Mouse (Mus musculus): Measurements from ENCODE around the gene Slc41a3. TPM values are rescaled to one million over a fixed set of nuclear protein-coding genes. Genes with fewer than 3 reads are reported as not detected.

The Slc41a3 gene
- polyA plus RNA-seq, 1 experiment from 2014 or later, result 4.7 TPM

DNA sequence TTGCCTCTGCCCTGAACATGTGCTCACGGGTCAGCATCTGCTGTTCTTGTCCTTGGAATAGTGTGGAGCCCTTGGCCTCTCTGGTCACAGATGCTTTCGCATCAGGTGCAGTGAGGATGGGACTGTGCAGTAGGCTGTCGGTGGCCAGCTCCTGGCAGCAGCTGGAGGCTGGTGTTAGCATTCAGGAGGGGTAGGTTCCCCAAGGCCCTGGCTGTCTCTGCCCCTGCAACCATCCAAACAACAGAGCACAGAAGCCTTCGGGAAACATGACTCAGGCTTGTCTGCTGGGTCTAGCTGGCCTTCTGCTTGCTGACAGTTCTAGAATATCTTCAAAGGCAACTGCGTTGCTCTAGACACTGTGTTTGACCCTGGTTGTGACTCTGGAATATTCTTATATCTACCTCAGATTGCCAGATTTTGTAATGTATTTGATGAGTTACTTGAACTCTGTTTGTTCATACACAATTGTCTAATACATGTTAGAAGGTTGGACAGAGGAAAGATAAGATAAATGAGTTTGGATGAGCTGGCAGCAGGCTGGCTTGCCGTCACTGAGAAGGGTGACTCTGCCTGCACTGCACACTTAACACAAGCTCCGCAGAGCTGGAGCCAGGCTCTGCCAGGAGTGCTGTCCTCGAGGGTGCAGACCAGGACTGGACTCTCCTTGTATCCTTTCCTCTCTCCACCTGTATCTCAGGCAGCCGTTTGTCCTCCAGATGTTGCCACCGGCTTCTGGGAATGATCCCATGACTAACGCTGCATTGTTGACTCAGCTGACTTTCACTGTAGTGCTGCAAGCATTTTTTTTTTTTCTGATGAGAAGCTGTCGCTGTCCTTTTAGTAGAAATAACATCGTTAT, 38.9 kb upstream of the Slc41a3 start:
- Histone ChIP-seq H3K4me3 (replicated peaks; ENCODE audit: low read depth, low read length) (no peak overlapping the region), H3K4me2 (ENCODE audit: low read length) (no peak overlapping the region), H3K36me3 (ENCODE audit: control insufficient read depth, insufficient read depth, low read length) (no peaks in the 10 kb centered on the region), H3K27me3 (ENCODE audit: control insufficient read depth, insufficient read depth, low read length) (no peaks in the 10 kb centered on the region), H3K9ac (replicated peaks; ENCODE audit: low read length) (no peak overlapping the region), H3K27ac (replicated peaks; ENCODE audit: low read depth, low read length) (no peak overlapping the region), H3K4me1 (ENCODE audit: control insufficient read depth, insufficient read depth, low read length) (peaks cover 19% of the 10 kb centered on the region), H3K9me3 (ENCODE audit: control insufficient read depth, low read length) (no peaks in the 10 kb centered on the region)
- ATAC-seq (ENCODE audit: low FRiP score, low TSS enrichment) (no peak), DNase-seq (no peak)
- WGBS, result 61% methylated on average over 13 of the region's 13 CpGs

DNA sequence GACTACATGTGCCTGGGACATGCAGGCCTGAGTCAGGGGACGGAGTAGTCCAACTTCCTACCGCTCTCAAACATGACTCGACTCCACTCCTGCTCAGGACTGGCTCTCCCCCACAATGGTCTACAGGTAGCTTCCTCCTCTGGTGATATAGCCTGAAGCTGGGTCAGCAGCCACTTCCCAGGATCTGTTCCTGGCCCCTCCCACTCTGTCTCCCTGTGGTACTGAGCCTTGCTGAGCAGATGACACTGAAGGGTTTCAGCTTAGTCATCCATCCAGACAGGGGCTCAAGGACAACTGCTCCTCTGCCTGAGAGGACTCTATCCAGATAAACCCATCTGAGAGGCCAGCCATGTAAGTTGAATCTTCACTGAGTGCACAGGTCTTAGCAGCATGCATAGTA, 37.0 kb upstream of the Slc41a3 start:
- Histone ChIP-seq H3K27me3 (ENCODE audit: control insufficient read depth, insufficient read depth, low read length) (no peaks in the 10 kb centered on the region), H3K27ac (replicated peaks; ENCODE audit: low read depth, low read length) (no peak overlapping the region), H3K9me3 (ENCODE audit: control insufficient read depth, low read length) (no peaks in the 10 kb centered on the region), H3K36me3 (ENCODE audit: control insufficient read depth, insufficient read depth, low read length) (no peaks in the 10 kb centered on the region), H3K4me3 (replicated peaks; ENCODE audit: low read depth, low read length) (no peak overlapping the region), H3K4me2 (ENCODE audit: low read length) (no peak overlapping the region), H3K9ac (replicated peaks; ENCODE audit: low read length) (no peak overlapping the region), H3K4me1 (ENCODE audit: control insufficient read depth, insufficient read depth, low read length) (0 out of 2 replicates have a peak, but pooled peaks cover 12% of the 10 kb centered on the region)
- 92% methylated on average over 3 of the region's 3 CpGs for WGBS
- DNase-seq, result no peak
- ATAC-seq (ENCODE audit: low FRiP score, low TSS enrichment), result no peak

DNA sequence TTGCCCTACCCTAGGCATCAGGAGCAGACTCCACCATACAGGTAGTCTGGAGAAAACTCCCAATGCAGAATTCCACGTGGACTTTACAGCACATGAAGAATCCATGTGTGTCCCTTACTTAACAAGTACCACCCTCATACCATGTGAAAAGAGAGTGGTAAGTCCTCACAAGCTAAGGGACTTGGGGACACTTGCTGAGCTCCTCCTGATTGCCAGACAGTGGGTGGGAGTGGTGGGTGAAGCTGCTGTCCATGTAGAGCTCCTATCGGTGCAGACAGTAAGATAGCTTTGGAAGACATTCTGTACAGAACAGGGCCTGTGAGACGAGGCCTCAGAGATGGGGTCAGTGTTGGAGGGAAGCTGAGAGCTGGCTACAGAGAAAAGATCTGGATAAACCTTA, 36.6 kb upstream of the Slc41a3 start:
- no peak overlapping the region for H3K4me3 ChIP-seq (replicated peaks; ENCODE audit: low read depth, low read length)
- 0 out of 2 replicates have a peak, but pooled peaks cover 12% of the 10 kb centered on the region for H3K4me1 ChIP-seq (ENCODE audit: control insufficient read depth, insufficient read depth, low read length)
- H3K4me2 ChIP-seq (ENCODE audit: low read length), result no peak overlapping the region
- no peak overlapping the region for H3K9ac ChIP-seq (replicated peaks; ENCODE audit: low read length)
- no peaks in the 10 kb centered on the region for H3K27me3 ChIP-seq (ENCODE audit: control insufficient read depth, insufficient read depth, low read length)
- no peaks in the 10 kb centered on the region for H3K9me3 ChIP-seq (ENCODE audit: control insufficient read depth, low read length)
- H3K27ac ChIP-seq (replicated peaks; ENCODE audit: low read depth, low read length), result no peak overlapping the region
- ATAC-seq (ENCODE audit: low FRiP score, low TSS enrichment) (no peak), DNase-seq (no peak)
- WGBS, result 76% methylated on average over 3 of the region's 3 CpGs
- no peaks in the 10 kb centered on the region for H3K36me3 ChIP-seq (ENCODE audit: control insufficient read depth, insufficient read depth, low read length)

DNA sequence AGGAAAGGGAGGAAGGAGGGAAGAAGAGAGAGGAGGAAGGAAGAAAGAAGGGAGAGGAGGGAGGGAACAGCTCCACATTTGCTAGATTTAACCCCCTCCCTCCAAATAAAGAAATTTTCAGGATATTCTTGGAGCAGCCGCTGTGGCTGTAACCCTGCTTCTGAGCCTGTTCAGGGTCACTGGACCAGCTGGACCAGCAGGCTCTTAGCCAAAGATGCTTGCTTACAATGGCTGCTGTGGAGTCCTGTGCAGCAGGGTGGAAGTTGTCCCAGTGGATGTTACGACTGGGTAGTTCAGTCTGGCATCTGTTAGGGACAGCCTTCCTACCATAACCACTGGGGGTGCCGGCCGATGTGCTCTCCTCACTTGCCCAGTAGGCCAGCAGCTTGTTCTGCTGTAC, 35.8 kb upstream of the Slc41a3 start:
- WGBS, result 77% methylated on average over 4 of the region's 4 CpGs
- Histone ChIP-seq H3K9me3 (ENCODE audit: control insufficient read depth, low read length) (no peaks in the 10 kb centered on the region), H3K4me1 (ENCODE audit: control insufficient read depth, insufficient read depth, low read length) (0 out of 2 replicates have a peak, but pooled peaks cover 12% of the 10 kb centered on the region), H3K4me3 (replicated peaks; ENCODE audit: low read depth, low read length) (no peak overlapping the region), H3K27ac (replicated peaks; ENCODE audit: low read depth, low read length) (no peak overlapping the region), H3K27me3 (ENCODE audit: control insufficient read depth, insufficient read depth, low read length) (no peaks in the 10 kb centered on the region), H3K36me3 (ENCODE audit: control insufficient read depth, insufficient read depth, low read length) (no peaks in the 10 kb centered on the region), H3K4me2 (ENCODE audit: low read length) (no peak overlapping the region), H3K9ac (replicated peaks; ENCODE audit: low read length) (no peak overlapping the region)
- ATAC-seq (ENCODE audit: low FRiP score, low TSS enrichment) (no peak), DNase-seq (no peak)

DNA sequence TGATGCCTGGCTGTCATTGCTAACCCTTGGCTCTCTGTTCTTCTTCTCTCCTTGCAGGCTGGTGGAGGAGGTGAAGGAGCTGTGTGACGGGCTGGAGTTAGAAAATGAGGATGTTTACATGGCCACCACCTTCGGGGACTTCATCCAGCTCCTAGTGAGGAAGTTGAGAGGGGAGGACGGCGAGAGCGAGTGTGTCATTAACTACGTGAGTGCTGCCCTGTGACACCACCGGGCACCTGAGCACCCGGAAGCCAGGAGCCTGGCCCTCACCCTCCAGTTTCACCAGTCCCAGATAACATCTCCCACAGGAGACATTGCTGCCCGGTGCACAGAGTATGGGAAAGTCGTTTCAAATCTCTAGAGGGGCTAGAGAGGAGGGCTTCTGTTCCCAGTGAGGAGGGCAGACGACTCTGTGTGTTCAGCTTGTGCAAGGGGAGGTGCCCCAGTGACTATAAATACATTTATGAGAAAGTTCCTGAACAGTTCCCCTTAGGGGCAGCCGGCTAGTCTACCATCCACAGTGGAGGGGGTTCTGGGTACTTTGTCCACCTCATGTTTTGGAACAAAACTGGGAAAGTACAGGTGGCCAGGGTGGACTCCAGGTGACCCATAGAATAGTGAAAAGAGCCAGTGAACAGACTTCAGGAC, 34.7 kb upstream of the Slc41a3 start:
- no peaks in the 10 kb centered on the region for H3K27me3 ChIP-seq (ENCODE audit: control insufficient read depth, insufficient read depth, low read length)
- no peak for ATAC-seq (ENCODE audit: low FRiP score, low TSS enrichment)
- no peaks in the 10 kb centered on the region for H3K9me3 ChIP-seq (ENCODE audit: control insufficient read depth, low read length)
- H3K4me2 ChIP-seq (ENCODE audit: low read length), result no peak overlapping the region
- WGBS, result 74% methylated on average over 12 of the region's 12 CpGs
- no peak overlapping the region for H3K9ac ChIP-seq (replicated peaks; ENCODE audit: low read length)
- H3K4me3 ChIP-seq (replicated peaks; ENCODE audit: low read depth, low read length), result no peak overlapping the region
- H3K27ac ChIP-seq (replicated peaks; ENCODE audit: low read depth, low read length), result no peak overlapping the region
- no peaks in the 10 kb centered on the region for H3K36me3 ChIP-seq (ENCODE audit: control insufficient read depth, insufficient read depth, low read length)
- H3K4me1 ChIP-seq (ENCODE audit: control insufficient read depth, insufficient read depth, low read length), result 0 out of 2 replicates have a peak, but pooled peaks cover 10% of the 10 kb centered on the region
- no peak for DNase-seq

DNA sequence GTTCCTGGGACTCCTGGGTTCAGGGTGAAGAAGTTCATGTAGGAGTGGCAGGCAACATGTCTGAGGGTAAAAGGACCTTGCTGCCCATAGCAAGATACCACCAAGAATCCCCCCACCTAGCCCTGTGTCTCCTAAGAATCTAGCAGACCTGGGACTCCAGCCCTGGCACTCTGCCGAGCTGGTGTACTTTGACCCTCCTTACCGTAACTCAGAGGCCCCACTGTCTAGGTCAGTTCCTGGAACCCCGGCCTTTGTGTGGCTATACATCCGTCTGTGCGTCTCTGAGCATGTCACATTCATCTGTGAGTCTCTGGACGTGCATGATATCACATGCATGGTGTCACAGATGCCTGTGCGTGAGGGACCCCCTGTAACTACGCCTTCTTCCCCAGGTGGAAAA, 34.1 kb upstream of the Slc41a3 start:
- no peak overlapping the region for H3K27ac ChIP-seq (replicated peaks; ENCODE audit: low read depth, low read length)
- H3K9ac ChIP-seq (replicated peaks; ENCODE audit: low read length), result no peak overlapping the region
- no peak for ATAC-seq (ENCODE audit: low FRiP score, low TSS enrichment)
- H3K36me3 ChIP-seq (ENCODE audit: control insufficient read depth, insufficient read depth, low read length), result no peaks in the 10 kb centered on the region
- no peaks in the 10 kb centered on the region for H3K9me3 ChIP-seq (ENCODE audit: control insufficient read depth, low read length)
- no peak overlapping the region for H3K4me3 ChIP-seq (replicated peaks; ENCODE audit: low read depth, low read length)
- 0 out of 2 replicates have a peak, but pooled peaks cover 5% of the 10 kb centered on the region for H3K4me1 ChIP-seq (ENCODE audit: control insufficient read depth, insufficient read depth, low read length)
- H3K4me2 ChIP-seq (ENCODE audit: low read length), result no peak overlapping the region
- WGBS, result 83% methylated on average over 8 of the region's 8 CpGs
- no peaks in the 10 kb centered on the region for H3K27me3 ChIP-seq (ENCODE audit: control insufficient read depth, insufficient read depth, low read length)
- DNase-seq, result no peak

DNA sequence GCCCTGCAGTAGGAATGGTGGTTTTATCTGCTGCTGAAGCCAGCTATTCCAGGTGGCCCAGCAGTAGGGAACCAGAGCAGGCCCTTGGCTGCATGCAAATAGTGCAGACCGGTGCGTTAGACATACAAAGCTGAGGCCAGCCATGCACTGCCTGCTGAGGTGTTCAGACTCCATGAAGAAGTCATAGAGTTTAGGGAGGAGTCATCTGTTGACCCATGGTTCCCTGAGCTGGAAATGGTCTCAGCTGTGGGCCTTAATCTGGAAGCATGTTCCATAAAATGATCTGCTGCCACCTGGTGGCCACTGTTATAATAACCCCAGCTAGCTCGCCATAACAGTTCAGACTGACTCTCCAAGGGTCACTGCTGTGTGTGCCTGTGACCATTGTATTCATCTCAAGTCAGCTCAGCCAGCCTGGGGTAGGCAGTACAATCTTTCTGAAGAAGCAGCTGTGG, 29.2 kb upstream of the Slc41a3 start:
- Histone ChIP-seq H3K4me1 (ENCODE audit: control insufficient read depth, insufficient read depth, low read length) (no peaks in the 10 kb centered on the region), H3K36me3 (ENCODE audit: control insufficient read depth, insufficient read depth, low read length) (no peaks in the 10 kb centered on the region), H3K27ac (replicated peaks; ENCODE audit: low read depth, low read length) (0 out of 2 replicates have a peak overlapping the region, but pooled peaks have one; percentile 37), H3K4me2 (ENCODE audit: low read length) (no peak overlapping the region), H3K9ac (replicated peaks; ENCODE audit: low read length) (no peak overlapping the region), H3K27me3 (ENCODE audit: control insufficient read depth, insufficient read depth, low read length) (no peaks in the 10 kb centered on the region), H3K4me3 (replicated peaks; ENCODE audit: low read depth, low read length) (no peak overlapping the region), H3K9me3 (ENCODE audit: control insufficient read depth, low read length) (no peaks in the 10 kb centered on the region)
- peak; percentile 56; the same call in 1 of the 2 replicates for ATAC-seq (ENCODE audit: low FRiP score, low TSS enrichment)
- peak; percentile 93 for DNase-seq
- 39% methylated on average over 3 of the region's 3 CpGs for WGBS

DNA sequence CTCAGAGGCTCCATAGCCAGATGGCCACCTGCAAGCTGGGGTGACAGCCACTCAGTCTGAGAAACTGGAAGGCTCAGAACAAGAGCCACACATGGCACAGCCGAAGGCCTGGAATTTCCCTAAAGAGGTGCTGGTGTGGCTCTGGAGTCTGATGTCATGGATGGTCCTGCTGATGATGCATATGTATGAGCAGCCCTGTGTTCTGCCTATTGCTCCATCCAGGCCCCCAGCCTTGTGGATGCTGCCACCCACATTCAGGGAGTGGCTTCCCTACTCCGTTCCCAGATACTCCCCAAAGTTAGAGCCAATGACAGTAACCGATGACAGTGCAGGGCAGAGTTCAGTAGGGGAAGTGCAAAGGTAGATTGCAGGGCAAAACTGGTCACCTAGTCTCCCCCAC, 26.4 kb upstream of the Slc41a3 start:
- DNase-seq (no peak), ATAC-seq (ENCODE audit: low FRiP score, low TSS enrichment) (no peak)
- Histone ChIP-seq H3K36me3 (ENCODE audit: control insufficient read depth, insufficient read depth, low read length) (no peaks in the 10 kb centered on the region), H3K4me2 (ENCODE audit: low read length) (no peak overlapping the region), H3K9ac (replicated peaks; ENCODE audit: low read length) (no peak overlapping the region), H3K4me3 (replicated peaks; ENCODE audit: low read depth, low read length) (no peak overlapping the region), H3K4me1 (ENCODE audit: control insufficient read depth, insufficient read depth, low read length) (no peaks in the 10 kb centered on the region), H3K27ac (replicated peaks; ENCODE audit: low read depth, low read length) (no peak overlapping the region), H3K27me3 (ENCODE audit: control insufficient read depth, insufficient read depth, low read length) (no peaks in the 10 kb centered on the region), H3K9me3 (ENCODE audit: control insufficient read depth, low read length) (no peaks in the 10 kb centered on the region)
- WGBS, result 55% methylated on average over 3 of the region's 3 CpGs

Measured in midbrain, embryonic 14.5 days (tissue).